Mouse (Mus musculus) forebrain, embryonic 14.5 days (tissue): Measurements from ENCODE around the gene Gigyf1. TPM values are rescaled to one million over a fixed set of nuclear protein-coding genes. Genes with fewer than 3 reads are reported as not detected.

ENCODE experiments used
- ATAC-seq: fragments of 200-750 bp; cut with Nextera tagmentation; 2 replicates; pipeline ENCODE4 v1.8.0; 2017; ENCODE audit warnings: mild to moderate bottlenecking, moderate library complexity
- DNase-seq: peaks from one replicate; pipeline ENCODE4 v3.0.0-alpha.2; 2015; ENCODE audit warnings: low spot score
- H3K27ac ChIP-seq: fragments of 300-500 bp; sonication (generic); 2 replicates; pipeline ENCODE4 v1.5.1; 2014; ENCODE audit warnings: low read depth, mild to moderate bottlenecking, control low read depth, low read length, moderate library complexity
- H3K27me3 ChIP-seq: fragments of 300-500 bp; sonication (generic); replicated peaks from 2 replicates; pipeline ENCODE4 v1.6.1; 2014; ENCODE audit warnings: low read length, control low read depth, mixed read lengths; ENCODE audit not compliant: control insufficient read depth, insufficient read depth
- H3K36me3 ChIP-seq: fragments of 300-500 bp; sonication (generic); 2 replicates; pipeline ENCODE4 v1.6.1; 2014; ENCODE audit warnings: low read length, control low read depth; ENCODE audit not compliant: control insufficient read depth, insufficient read depth
- H3K4me1 ChIP-seq: fragments of 300-500 bp; sonication (generic); 2 replicates; pipeline ENCODE4 v1.6.1; 2014; ENCODE audit warnings: antibody characterized with exemption, low read length, control low read depth; ENCODE audit not compliant: control insufficient read depth, insufficient read depth
- H3K4me2 ChIP-seq: fragments of 300-500 bp; sonication (generic); 2 replicates; pipeline ENCODE4 v1.6.1; 2014; ENCODE audit warnings: mild to moderate bottlenecking, control low read depth, low read length
- H3K4me3 ChIP-seq: fragments of 300-500 bp; sonication (generic); 2 replicates; pipeline ENCODE4 v1.5.1; 2014; ENCODE audit warnings: low read depth, low read length, control low read depth
- H3K9ac ChIP-seq: fragments of 300-500 bp; sonication (generic); 2 replicates; pipeline ENCODE4 v1.6.1; 2014; ENCODE audit warnings: mild to moderate bottlenecking, low read length, control low read depth, moderate library complexity
- H3K9me3 ChIP-seq: fragments of 300-500 bp; sonication (generic); replicated peaks from 2 replicates; pipeline ENCODE4 v1.6.1; 2016; ENCODE audit warnings: low read length, control low read depth, mixed read lengths; ENCODE audit not compliant: control insufficient read depth
- WGBS: fragments of 180-500 bp; shearing (Covaris S2); extraction: QIAGEN DNeasy Blood & Tissue Kit; methylation state at CpG from one replicate; pipeline ENCODE4 v1.1.7; 2014; 5-methylcytosine and 5-hydroxymethylcytosine counted together
- polyA plus RNA-seq: library from polyadenylated mRNA; unstranded; fragments of >200 nt; fragmentation: Nextera tagmentation; extraction: Ambion mirVana; gene quantifications from 2 replicates; pipeline ENCODE4 v1.2.1, GENCODE M21; 2014

Gigyf1 gene
- polyA plus RNA-seq, result 11.5 and 13.0 TPM in 2 replicates

GRCm38 (mm10) chr5:137518436-137518835 is at the start of gene Gigyf1:
Gene Gigyf1, plus strand, starts transcription at chr5:137518548.
- H3K4me1 ChIP-seq, result no peaks in the 10 kb centered on the region
- peaks cover 66% of the 10 kb centered on the region for H3K36me3 ChIP-seq
- H3K27ac ChIP-seq, result no peak within 1 kb of the TSS
- no peak within 1 kb of the TSS for H3K4me2 ChIP-seq
- DNase-seq (no peak), ATAC-seq (no peak)
- H3K9me3 ChIP-seq, result no peaks in the 10 kb centered on the region
- H3K9ac ChIP-seq, result no peak within 1 kb of the TSS
- no peak within 1 kb of the TSS for H3K4me3 ChIP-seq
- H3K27me3 ChIP-seq, result no peaks in the 10 kb centered on the region
- WGBS, result 77% methylated on average over 5 of the region's 5 CpGs

GRCm38 (mm10) chr5:137472252-137472904 is 46.0 kb upstream of the Gigyf1 start:
- Histone ChIP-seq H3K9ac (no peak overlapping the region), H3K27ac (no peak overlapping the region), H3K4me3 (no peak overlapping the region), H3K27me3 (no peaks in the 10 kb centered on the region), H3K9me3 (no peaks in the 10 kb centered on the region), H3K36me3 (no peaks in the 10 kb centered on the region), H3K4me1 (no peaks in the 10 kb centered on the region), H3K4me2 (no peak overlapping the region)
- DNase-seq (no peak), ATAC-seq (no peak)
- WGBS, result 62% methylated on average over 5 of the region's 5 CpGs

- Histone ChIP-seq H3K4me1 (no peaks in the 10 kb centered on the region), H3K4me3 (no peak overlapping the region), H3K4me2 (no peak overlapping the region), H3K27ac (no peak overlapping the region), H3K9me3 (no peaks in the 10 kb centered on the region), H3K27me3 (no peaks in the 10 kb centered on the region), H3K36me3 (no peaks in the 10 kb centered on the region), H3K9ac (no peak overlapping the region)
- ATAC-seq (no peak), DNase-seq (no peak)
- WGBS, result 33% methylated on average over 2 of the region's 2 CpGs
Measured at GRCm38 (mm10) chr5:137474351-137474750, 44.0 kb upstream of the Gigyf1 start.

- no peaks in the 10 kb centered on the region for H3K9me3 ChIP-seq
- H3K9ac ChIP-seq, result no peak within 1 kb of the TSS
- H3K27ac ChIP-seq, result no peak within 1 kb of the TSS
- no peak within 1 kb of the TSS for H3K4me3 ChIP-seq
- H3K4me1 ChIP-seq, result no peaks in the 10 kb centered on the region
- no peaks in the 10 kb centered on the region for H3K27me3 ChIP-seq
- ATAC-seq (no peak), DNase-seq (no peak)
- 83% methylated on average over 5 of the region's 5 CpGs for WGBS
- no peaks in the 10 kb centered on the region for H3K36me3 ChIP-seq
- no peak within 1 kb of the TSS for H3K4me2 ChIP-seq
Measured at GRCm38 (mm10) chr5:137476964-137477363, 41.4 kb upstream of the Gigyf1 start, which contains the start of gene Zan. Gene Zan, minus strand, starts transcription at chr5:137477064.

- Histone ChIP-seq H3K27me3 (no peaks in the 10 kb centered on the region), H3K9me3 (no peaks in the 10 kb centered on the region), H3K4me1 (no peaks in the 10 kb centered on the region), H3K27ac (no peak overlapping the region), H3K4me2 (no peak overlapping the region), H3K36me3 (no peaks in the 10 kb centered on the region), H3K4me3 (no peak overlapping the region), H3K9ac (no peak overlapping the region)
- no peak for ATAC-seq
- DNase-seq, result peak; percentile 89
Measured at GRCm38 (mm10) chr5:137481138-137481537, 37.2 kb upstream of the Gigyf1 start.

- no peak overlapping the region for H3K4me2 ChIP-seq
- H3K9ac ChIP-seq, result no peak overlapping the region
- DNase-seq (no peak), ATAC-seq (no peak)
- H3K36me3 ChIP-seq, result no peaks in the 10 kb centered on the region
- no peaks in the 10 kb centered on the region for H3K4me1 ChIP-seq
- H3K9me3 ChIP-seq, result no peaks in the 10 kb centered on the region
- H3K27ac ChIP-seq, result no peak overlapping the region
- H3K4me3 ChIP-seq, result no peak overlapping the region
- H3K27me3 ChIP-seq, result no peaks in the 10 kb centered on the region
- 14% methylated on average over 8 of the region's 8 CpGs for WGBS
Measured at GRCm38 (mm10) chr5:137481897-137482296, 36.5 kb upstream of the Gigyf1 start.

- peak overlapping the region; percentile 45 for H3K4me2 ChIP-seq
- H3K4me3 ChIP-seq, result peak overlapping the region; percentile 19
- ATAC-seq, result no peak
- no peak for DNase-seq
- H3K27ac ChIP-seq, result no peak overlapping the region
- H3K9ac ChIP-seq, result peak overlapping the region; percentile 40; the same call in 1 of the 2 replicates
- no peaks in the 10 kb centered on the region for H3K27me3 ChIP-seq
- no peaks in the 10 kb centered on the region for H3K36me3 ChIP-seq
- no peaks in the 10 kb centered on the region for H3K4me1 ChIP-seq
- 6% methylated on average over 30 of the region's 30 CpGs for WGBS
- no peaks in the 10 kb centered on the region for H3K9me3 ChIP-seq
Measured at GRCm38 (mm10) chr5:137485071-137485850, 33.1 kb upstream of the Gigyf1 start.

GRCm38 (mm10) chr5:137485851-137486155 is 32.5 kb upstream of the Gigyf1 start:
- Histone ChIP-seq H3K36me3 (no peaks in the 10 kb centered on the region), H3K4me3 (peak overlapping the region; percentile 19), H3K27ac (no peak overlapping the region), H3K9ac (peak overlapping the region; percentile 40; the same call in 1 of the 2 replicates), H3K4me2 (peak overlapping the region; percentile 45), H3K4me1 (no peaks in the 10 kb centered on the region), H3K27me3 (no peaks in the 10 kb centered on the region), H3K9me3 (no peaks in the 10 kb centered on the region)
- WGBS, result 2% methylated on average over 17 of the region's 17 CpGs
- ATAC-seq, result no peak
- no peak for DNase-seq

- 91% methylated on average over 7 of the region's 7 CpGs for WGBS
- no peaks in the 10 kb centered on the region for H3K36me3 ChIP-seq
- H3K9ac ChIP-seq, result no peak overlapping the region
- H3K4me1 ChIP-seq, result no peaks in the 10 kb centered on the region
- ATAC-seq, result no peak
- H3K4me2 ChIP-seq, result no peak overlapping the region
- no peaks in the 10 kb centered on the region for H3K27me3 ChIP-seq
- no peaks in the 10 kb centered on the region for H3K9me3 ChIP-seq
- no peak for DNase-seq
- H3K4me3 ChIP-seq, result no peak overlapping the region
- no peak overlapping the region for H3K27ac ChIP-seq
Measured at GRCm38 (mm10) chr5:137487616-137488015, 30.7 kb upstream of the Gigyf1 start.
